Mouse (Mus musculus): Measurements from ENCODE around the gene Dcaf17. TPM values are rescaled to one million over a fixed set of nuclear protein-coding genes. Genes with fewer than 3 reads are reported as not detected.

Dcaf17 gene
- total and polyA plus RNA-seq, 3 experiments = 15.6 to 28.1 (median 22.7) TPM

GRCm38 (mm10) chr2:71145853-71146252, 90.7 kb downstream of the Dcaf17 start:
- Histone ChIP-seq H3K9ac (ENCODE audit: insufficient read depth, low read depth) (no peak overlapping the region), H3K27ac (ENCODE audit: insufficient read depth, low read depth) (no peak overlapping the region), H3K9me3 (replicated peaks; ENCODE audit: low read length) (no peaks in the 10 kb centered on the region), H3K4me2 (ENCODE audit: insufficient read depth, low read depth, poor library complexity, severe bottlenecking) (no peak overlapping the region), H3K79me2 (replicated peaks; ENCODE audit: control insufficient read depth, extremely low read depth, insufficient read depth, poor library complexity, severe bottlenecking) (no peaks in the 10 kb centered on the region), H3K36me3 (replicated peaks in 1 of 2; ENCODE audit: control insufficient read depth in 1 of 2, insufficient read depth in 1 of 2, low read length in 1 of 2) (no peaks in the 10 kb centered on the region), H3K27me3 (replicated peaks) (no peaks in the 10 kb centered on the region), H3K4me1 (ENCODE audit: control insufficient read depth in 1 of 2, insufficient read depth in 2 of 2) (peaks cover 6 to 10% of the 10 kb centered on the region in 2 experiments), H3K4me3 (replicated peaks in 1 of 3; ENCODE audit: low read depth in 2 of 3, low read length in 2 of 3, poor library complexity in 1 of 3) (no peak overlapping the region)
- DNase-seq (ENCODE audit: extremely low read depth) = no peak
- no peak for TF ChIP-seq POLR2AphosphoS2 (IDR thresholded peaks at IDR 0.05; ENCODE audit: low read depth, low read length)
- TF ChIP-seq POLR2A (IDR thresholded peaks at IDR 0.05; ENCODE audit: low read depth, low read length) = no peak
- no peak for TF ChIP-seq CHD2 (IDR thresholded peaks at IDR 0.05; ENCODE audit: low read length)
- TF ChIP-seq CHD1 (IDR thresholded peaks at IDR 0.05; ENCODE audit: low read depth, low read length) = no peak
- TF ChIP-seq EP300 (IDR thresholded peaks at IDR 0.05; ENCODE audit: low read length) = no peak
- TF ChIP-seq E2F4 (IDR thresholded peaks at IDR 0.05; ENCODE audit: insufficient replicate concordance, low read depth, low read length) = no peak
- no peak for TF ChIP-seq MAX (IDR thresholded peaks at IDR 0.05; ENCODE audit: low read length)
- TF ChIP-seq TCF12 (IDR thresholded peaks at IDR 0.05; ENCODE audit: low read depth, low read length) = no peak
- no peak for TF ChIP-seq USF2 (conservative IDR thresholded peaks at IDR 0.05; ENCODE audit: low read depth, low read length)
- in situ Hi-C loops (cut with MboI; ENCODE audit: low pct_ligation_motif_present, low pct_unique_long_range_greater_than_20kb, low sequenced_read_pairs) (loop anchor here (10.0 kb wide), 1 partner anchor 59 kb away; no protein-coding TSS in a partner anchor), dilution Hi-C loops (cut with MboI; ENCODE audit: extremely low pct_ligation_motif_present, extremely low pct_unique_long_range_greater_than_20kb, low sequenced_read_pairs) (no loop called here)

GRCm38 (mm10) chr2:71146266-71146665, 91.1 kb downstream of the Dcaf17 start:
- Histone ChIP-seq H3K4me2 (ENCODE audit: insufficient read depth, low read depth, poor library complexity, severe bottlenecking) (no peak overlapping the region), H3K9me3 (replicated peaks; ENCODE audit: low read length) (no peaks in the 10 kb centered on the region), H3K4me1 (ENCODE audit: control insufficient read depth in 1 of 2, insufficient read depth in 2 of 2) (peaks cover 6 to 10% of the 10 kb centered on the region in 2 experiments), H3K9ac (ENCODE audit: insufficient read depth, low read depth) (no peak overlapping the region), H3K36me3 (replicated peaks in 1 of 2; ENCODE audit: control insufficient read depth in 1 of 2, insufficient read depth in 1 of 2, low read length in 1 of 2) (no peaks in the 10 kb centered on the region), H3K27ac (ENCODE audit: insufficient read depth, low read depth) (no peak overlapping the region), H3K27me3 (replicated peaks) (no peaks in the 10 kb centered on the region), H3K4me3 (replicated peaks in 1 of 3; ENCODE audit: low read depth in 2 of 3, low read length in 2 of 3, poor library complexity in 1 of 3) (no peak overlapping the region), H3K79me2 (replicated peaks; ENCODE audit: control insufficient read depth, extremely low read depth, insufficient read depth, poor library complexity, severe bottlenecking) (no peaks in the 10 kb centered on the region)
- in situ Hi-C loops (cut with MboI; ENCODE audit: low pct_ligation_motif_present, low pct_unique_long_range_greater_than_20kb, low sequenced_read_pairs) = loop anchor here (10.0 kb wide), 1 partner anchor 59 kb away; no protein-coding TSS in a partner anchor
- no peak for DNase-seq (ENCODE audit: extremely low read depth)
- TF ChIP-seq MAFK (IDR thresholded peaks at IDR 0.05; ENCODE audit: insufficient replicate concordance, low read length) = no peak
- TF ChIP-seq TCF12 (IDR thresholded peaks at IDR 0.05; ENCODE audit: low read depth, low read length) = no peak
- dilution Hi-C loops (cut with MboI; ENCODE audit: extremely low pct_ligation_motif_present, extremely low pct_unique_long_range_greater_than_20kb, low sequenced_read_pairs) = no loop called here

DNA sequence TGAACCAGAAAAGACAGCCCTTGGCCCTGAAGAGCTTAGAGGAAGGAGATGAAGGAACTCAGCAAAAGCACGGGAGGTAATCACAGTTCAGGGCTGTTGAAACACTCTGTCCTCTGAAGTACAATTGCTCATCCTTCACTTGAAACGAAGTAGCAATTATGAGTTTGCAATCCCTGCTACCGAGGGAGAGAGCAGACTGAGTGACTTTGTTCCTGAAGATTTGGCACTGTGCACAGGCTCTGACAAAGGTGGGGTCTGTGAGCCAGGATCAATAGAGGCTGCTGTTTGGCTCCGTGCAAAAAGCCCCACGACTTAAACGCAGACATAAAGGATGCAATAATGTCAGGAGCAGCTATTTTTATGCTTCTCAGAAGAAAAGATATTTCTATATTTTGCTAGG, 92.7 kb downstream of the Dcaf17 start:
- DNase-seq (ENCODE audit: extremely low read depth) = no peak
- no peak overlapping the region for H3K4me2 ChIP-seq (ENCODE audit: insufficient read depth, low read depth, poor library complexity, severe bottlenecking)
- dilution Hi-C loops (cut with MboI; ENCODE audit: extremely low pct_ligation_motif_present, extremely low pct_unique_long_range_greater_than_20kb, low sequenced_read_pairs) (no loop called here), in situ Hi-C loops (cut with MboI; ENCODE audit: low pct_ligation_motif_present, low pct_unique_long_range_greater_than_20kb, low sequenced_read_pairs) (loop anchor here (10.0 kb wide), 1 partner anchor 57 kb away; no protein-coding TSS in a partner anchor)
- no peaks in the 10 kb centered on the region for H3K36me3 ChIP-seq (replicated peaks in 1 of 2; ENCODE audit: control insufficient read depth in 1 of 2, insufficient read depth in 1 of 2, low read length in 1 of 2)
- H3K9me3 ChIP-seq (replicated peaks; ENCODE audit: low read length) = peaks cover 2% of the 10 kb centered on the region
- no peaks in the 10 kb centered on the region for H3K79me2 ChIP-seq (replicated peaks; ENCODE audit: control insufficient read depth, extremely low read depth, insufficient read depth, poor library complexity, severe bottlenecking)
- no peak overlapping the region for H3K9ac ChIP-seq (ENCODE audit: insufficient read depth, low read depth)
- TF ChIP-seq NRF1 (IDR thresholded peaks at IDR 0.05; ENCODE audit: low read depth, low read length) = no peak
- no peak for TF ChIP-seq ZC3H11A (IDR thresholded peaks at IDR 0.05; ENCODE audit: low read depth, low read length)
- TF ChIP-seq ZKSCAN1 (IDR thresholded peaks at IDR 0.05; ENCODE audit: borderline replicate concordance, low read depth, low read length) = no peak
- TF ChIP-seq UBTF (IDR thresholded peaks at IDR 0.05; ENCODE audit: low read depth, low read length) = no peak
- no peaks in the 10 kb centered on the region for H3K27me3 ChIP-seq (replicated peaks)
- peaks cover 6 to 10% of the 10 kb centered on the region in 2 experiments for H3K4me1 ChIP-seq (ENCODE audit: control insufficient read depth in 1 of 2, insufficient read depth in 2 of 2)
- no peak overlapping the region for H3K27ac ChIP-seq (ENCODE audit: insufficient read depth, low read depth)
- H3K4me3 ChIP-seq (replicated peaks in 1 of 3; ENCODE audit: low read depth in 2 of 3, low read length in 2 of 3, poor library complexity in 1 of 3) = no peak overlapping the region

Other genes with a start within 250 kb of the Dcaf17 start
- 13.1 and 15.4 TPM in 2 replicates for gene Tlk1, start 229.6 kb upstream of the Dcaf17 start, total RNA-seq (2012; rRNA removed)
- gene Tlk1, start 229.6 kb upstream of the Dcaf17 start, total RNA-seq (2014; rRNA removed) = 16.7 and 17.4 TPM in 2 replicates
- gene Tlk1, start 229.6 kb upstream of the Dcaf17 start, polyA plus RNA-seq (2012; ENCODE audit: insufficient read length, low read depth) = 37.6 and 39.1 TPM in 2 replicates
- 8.8 and 9.2 TPM in 2 replicates for gene Mettl8, start 255 bp downstream of the Dcaf17 start, total RNA-seq (2012; rRNA removed)
- gene Mettl8, start 255 bp downstream of the Dcaf17 start, total RNA-seq (2014; rRNA removed) = 7.8 and 10.4 TPM in 2 replicates
- gene Mettl8, start 255 bp downstream of the Dcaf17 start, polyA plus RNA-seq (2012; ENCODE audit: insufficient read length, low read depth) = 6.9 and 7.5 TPM in 2 replicates
- gene Cybrd1, start 62.6 kb downstream of the Dcaf17 start, total RNA-seq (2012; rRNA removed) = not detected in 2 replicates
- gene Cybrd1, start 62.6 kb downstream of the Dcaf17 start, total RNA-seq (2014; rRNA removed) = not detected in 2 replicates
- gene Cybrd1, start 62.6 kb downstream of the Dcaf17 start, polyA plus RNA-seq (2012; ENCODE audit: insufficient read length, low read depth) = not detected in 2 replicates
- gene Dync1i2, start 156.4 kb downstream of the Dcaf17 start, total RNA-seq (2012; rRNA removed) = 22.9 and 24.6 TPM in 2 replicates
- gene Dync1i2, start 156.4 kb downstream of the Dcaf17 start, total RNA-seq (2014; rRNA removed) = 38.6 and 47.2 TPM in 2 replicates
- gene Dync1i2, start 156.4 kb downstream of the Dcaf17 start, polyA plus RNA-seq (2012; ENCODE audit: insufficient read length, low read depth) = 69.5 and 74.3 TPM in 2 replicates